Mouse (Mus musculus) heart, postnatal 0 days (tissue): Measurements from ENCODE around the gene Oat.

ENCODE experiments used
- CTCF ChIP-seq: IDR thresholded peaks from 2 replicates; pipeline ENCODE4 v1.5.1; 2016; ENCODE audit warnings: antibody characterized with exemption, control low read depth, low read depth
- EP300 ChIP-seq: IDR thresholded peaks from 2 replicates; pipeline ENCODE4 v1.6.1; 2016; ENCODE audit warnings: antibody characterized with exemption, low read depth

DNA sequence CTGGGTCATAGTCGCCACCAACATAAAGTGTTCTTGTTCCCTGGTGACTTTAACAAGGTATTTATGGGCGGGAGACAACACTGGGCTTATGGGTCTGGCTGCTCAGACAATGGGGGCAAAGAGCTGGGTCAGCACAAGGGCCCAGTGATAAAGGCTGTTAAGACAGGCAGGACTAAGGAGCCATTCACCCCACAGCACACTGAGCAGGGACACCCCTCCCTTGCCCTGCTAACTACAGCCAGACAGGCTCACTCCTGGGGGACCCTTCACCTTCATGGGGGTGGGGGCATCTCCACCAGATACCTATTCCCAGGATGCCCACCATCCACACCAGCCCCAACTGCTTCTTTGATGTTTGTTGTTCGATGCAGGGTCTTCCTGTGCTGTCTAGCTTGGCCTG is 47.0 kb downstream of the Oat start:
- no peak for TF ChIP-seq CTCF
- no peak for TF ChIP-seq EP300
